Mouse (Mus musculus) megakaryocyte, embryonic 14.5 days (primary cell): ENCODE measurements around the gene Ugp2.

Source experiments
- FLI1 ChIP-seq: IDR thresholded peaks from 2 replicates; pipeline ENCODE4 v1.6.1; 2012; ENCODE audit warnings: low read length, inconsistent platforms, mixed read lengths
- GATA1 ChIP-seq: IDR thresholded peaks from 3 replicates; pipeline ENCODE4 v1.6.1; 2012; ENCODE audit warnings: mixed read lengths, low read length, inconsistent platforms, borderline replicate concordance

GRCm38 (mm10) chr11:21368466-21368865 lies 2.5 kb downstream of the Ugp2 start:
- TF ChIP-seq GATA1 (no peak), FLI1 (no peak)
